Mouse (Mus musculus) urinary bladder, postnatal 10 days (tissue): ENCODE measurements around the gene Lonp2.

Experiments used
- DNase-seq: peaks from one replicate; pipeline ENCODE4 v3.0.0; 2022; ENCODE audit warnings: low spot score

Lonp2 gene

GRCm38 (mm10) chr8:86623911-86624731 lies at the start of gene Lonp2:
Gene Lonp2, plus strand, starts transcription at chr8:86624043.
- peak; percentile 92 for DNase-seq

GRCm38 (mm10) chr8:86577547-86577946 lies 46.3 kb upstream of the Lonp2 start:
- DNase-seq: no peak

- no peak for DNase-seq
Observed at GRCm38 (mm10) chr8:86578076-86578475, 45.8 kb upstream of the Lonp2 start.

GRCm38 (mm10) chr8:86578693-86579092 lies 45.1 kb upstream of the Lonp2 start:
- no peak for DNase-seq

- DNase-seq: no peak
Observed at GRCm38 (mm10) chr8:86580458-86580857, 43.4 kb upstream of the Lonp2 start, which contains the start of gene Abcc12. Gene Abcc12, minus strand, starts transcription at chr8:86580686.

GRCm38 (mm10) chr8:86581921-86582331 lies 41.9 kb upstream of the Lonp2 start:
- DNase-seq: no peak

- peak; percentile 38 for DNase-seq
Observed at GRCm38 (mm10) chr8:86585118-86585517, 38.7 kb upstream of the Lonp2 start.

- no peak for DNase-seq
Observed at GRCm38 (mm10) chr8:86585532-86585931, 38.3 kb upstream of the Lonp2 start.

- DNase-seq: no peak
Observed at GRCm38 (mm10) chr8:86586058-86586457, 37.8 kb upstream of the Lonp2 start.

- DNase-seq: no peak
Observed at GRCm38 (mm10) chr8:86586642-86587041, 37.2 kb upstream of the Lonp2 start.

GRCm38 (mm10) chr8:86588338-86588737 lies 35.5 kb upstream of the Lonp2 start:
- DNase-seq: no peak

GRCm38 (mm10) chr8:86593099-86593498 lies 30.7 kb upstream of the Lonp2 start:
- no peak for DNase-seq

GRCm38 (mm10) chr8:86594159-86594796 lies 29.6 kb upstream of the Lonp2 start:
- DNase-seq: no peak

- DNase-seq: no peak
Observed at GRCm38 (mm10) chr8:86595671-86596070, 28.2 kb upstream of the Lonp2 start.

GRCm38 (mm10) chr8:86597681-86598080 lies 26.2 kb upstream of the Lonp2 start:
- DNase-seq: no peak

- no peak for DNase-seq
Observed at GRCm38 (mm10) chr8:86599299-86599698, 24.5 kb upstream of the Lonp2 start.

GRCm38 (mm10) chr8:86600311-86600710 lies 23.5 kb upstream of the Lonp2 start:
- no peak for DNase-seq

- DNase-seq: no peak
Observed at GRCm38 (mm10) chr8:86603174-86603573, 20.7 kb upstream of the Lonp2 start.

GRCm38 (mm10) chr8:86604676-86605075 lies 19.2 kb upstream of the Lonp2 start:
- DNase-seq: no peak

GRCm38 (mm10) chr8:86613798-86614197 lies 10.0 kb upstream of the Lonp2 start:
- no peak for DNase-seq

- no peak for DNase-seq
Observed at GRCm38 (mm10) chr8:86615095-86615769, 8.6 kb upstream of the Lonp2 start.

GRCm38 (mm10) chr8:86617759-86618387 lies 6.0 kb upstream of the Lonp2 start:
- no peak for DNase-seq
